Mouse (Mus musculus): ENCODE measurements around the gene Zfp507. TPM values are rescaled to one million over a fixed set of nuclear protein-coding genes. Genes with fewer than 3 reads are reported as not detected.

Gene Zfp507
- polyA plus RNA-seq, 1 experiment from 2014 or later = 19.1 TPM

- ATAC-seq = no peak
- CTCF ChIA-PET = no interaction called here
- no peak for TF ChIP-seq CTCF (IDR thresholded peaks at IDR 0.05)
- DNase-seq (ENCODE audit: low read depth, low spot score) = no peak
- in situ Hi-C loops (cut with MboI; ENCODE audit: low pct_unique_long_range_greater_than_20kb) = no loop called here
- POLR2A ChIA-PET = no interaction called here
- H3K27me3 ChIP-seq = no peaks in the 10 kb centered on the region
Measured at GRCm38 (mm10) chr7:35782252-35782651, 20.6 kb downstream of the Zfp507 start.

GRCm38 (mm10) chr7:35774127-35774526 lies 28.7 kb downstream of the Zfp507 start:
- POLR2A ChIA-PET = interaction anchor here (0.7 kb wide), 1 partner anchor 12 kb away, joined by 3 read pairs; no protein-coding TSS in a partner anchor
- DNase-seq (ENCODE audit: low read depth, low spot score) (no peak), ATAC-seq (no peak)
- H3K27me3 ChIP-seq = no peaks in the 10 kb centered on the region
- CTCF ChIA-PET = no interaction called here
- in situ Hi-C loops (cut with MboI; ENCODE audit: low pct_unique_long_range_greater_than_20kb) = no loop called here
- no peak for TF ChIP-seq CTCF (IDR thresholded peaks at IDR 0.05)

- TF ChIP-seq CTCF (IDR thresholded peaks at IDR 0.05) = no peak
- in situ Hi-C loops (cut with MboI; ENCODE audit: low pct_unique_long_range_greater_than_20kb) = no loop called here
- POLR2A ChIA-PET = no interaction called here
- no peak for DNase-seq (ENCODE audit: low read depth, low spot score)
- CTCF ChIA-PET = interaction anchor here (2.1 kb wide), 1 partner anchor 13 kb away, joined by 5 read pairs; no protein-coding TSS in a partner anchor
- no peak for ATAC-seq
- H3K27me3 ChIP-seq = no peaks in the 10 kb centered on the region
Measured at GRCm38 (mm10) chr7:35772347-35772746, 30.5 kb downstream of the Zfp507 start.

GRCm38 (mm10) chr7:35771106-35771505 lies 31.7 kb downstream of the Zfp507 start:
- H3K27me3 ChIP-seq = no peaks in the 10 kb centered on the region
- ChIA-PET CTCF (interaction anchor here (1.1 to 2.1 kb wide), 3 partner anchors 9 to 14 kb away, joined by 3 to 5 read pairs (median 3); no protein-coding TSS in a partner anchor), POLR2A (interaction anchor here (0.6 kb wide), 1 partner anchor 10 kb away, joined by 3 read pairs; no protein-coding TSS in a partner anchor)
- DNase-seq (ENCODE audit: low read depth, low spot score) (no peak), ATAC-seq (no peak)
- in situ Hi-C loops (cut with MboI; ENCODE audit: low pct_unique_long_range_greater_than_20kb) = no loop called here
- no peak for TF ChIP-seq CTCF (IDR thresholded peaks at IDR 0.05)

- POLR2A ChIA-PET = interaction anchor here (0.6 kb wide), 1 partner anchor 8 kb away, joined by 3 read pairs; no protein-coding TSS in a partner anchor
- TF ChIP-seq CTCF (IDR thresholded peaks at IDR 0.05) = no peak
- DNase-seq (ENCODE audit: low read depth, low spot score) = no peak
- H3K27me3 ChIP-seq = no peaks in the 10 kb centered on the region
- CTCF ChIA-PET = interaction anchor here (0.7 to 1.6 kb wide), 3 partner anchors 10 to 27 kb away, joined by 3 read pairs; no protein-coding TSS in a partner anchor
- in situ Hi-C loops (cut with MboI; ENCODE audit: low pct_unique_long_range_greater_than_20kb) = no loop called here
- no peak for ATAC-seq
Measured at GRCm38 (mm10) chr7:35770122-35770521, 32.7 kb downstream of the Zfp507 start.

GRCm38 (mm10) chr7:35764461-35764860 lies 38.3 kb downstream of the Zfp507 start:
- CTCF ChIA-PET = no interaction called here
- DNase-seq (ENCODE audit: low read depth, low spot score) (no peak), ATAC-seq (no peak)
- POLR2A ChIA-PET = no interaction called here
- in situ Hi-C loops (cut with MboI; ENCODE audit: low pct_unique_long_range_greater_than_20kb) = loop anchor here (5.0 kb wide), 1 partner anchor 93 kb away; no protein-coding TSS in a partner anchor
- H3K27me3 ChIP-seq = no peaks in the 10 kb centered on the region
- no peak for TF ChIP-seq CTCF (IDR thresholded peaks at IDR 0.05)

- CTCF ChIA-PET = no interaction called here
- ATAC-seq (no peak), DNase-seq (ENCODE audit: low read depth, low spot score) (no peak)
- no peaks in the 10 kb centered on the region for H3K27me3 ChIP-seq
- TF ChIP-seq CTCF (IDR thresholded peaks at IDR 0.05) = no peak
- POLR2A ChIA-PET = interaction anchor here (1.2 to 1.5 kb wide), 2 partner anchors 9 to 10 kb away, joined by 3 to 4 read pairs; no protein-coding TSS in a partner anchor
- in situ Hi-C loops (cut with MboI; ENCODE audit: low pct_unique_long_range_greater_than_20kb) = loop anchor here (5.0 kb wide), 1 partner anchor 96 kb away; no protein-coding TSS in a partner anchor
Measured at GRCm38 (mm10) chr7:35761801-35762200, 41.0 kb downstream of the Zfp507 start.

GRCm38 (mm10) chr7:35759602-35760001 lies 43.2 kb downstream of the Zfp507 start:
- ChIA-PET CTCF (interaction anchor here (0.7 to 1.5 kb wide), 3 partner anchors 12 to 82 kb away, joined by 3 to 5 read pairs (median 4); no protein-coding TSS in a partner anchor), POLR2A (no interaction called here)
- no peaks in the 10 kb centered on the region for H3K27me3 ChIP-seq
- no peak for DNase-seq (ENCODE audit: low read depth, low spot score)
- in situ Hi-C loops (cut with MboI; ENCODE audit: low pct_unique_long_range_greater_than_20kb) = loop anchor here (5.0 kb wide), 2 partner anchors 72 to 98 kb away; no protein-coding TSS in a partner anchor
- no peak for ATAC-seq
- TF ChIP-seq CTCF (IDR thresholded peaks at IDR 0.05) = peak; percentile 83

GRCm38 (mm10) chr7:35756510-35757440 lies 46.0 kb downstream of the Zfp507 start:
- in situ Hi-C loops (cut with MboI; ENCODE audit: low pct_unique_long_range_greater_than_20kb) = loop anchor here (5.0 kb wide), 1 partner anchor 69 kb away; no protein-coding TSS in a partner anchor
- CTCF ChIA-PET = interaction anchor here (0.6 to 1.3 kb wide), 4 partner anchors 12 to 94 kb away, joined by 3 to 4 read pairs (median 3); no protein-coding TSS in a partner anchor
- DNase-seq (ENCODE audit: low read depth, low spot score) (no peak), ATAC-seq (no peak)
- H3K27me3 ChIP-seq = no peaks in the 10 kb centered on the region
- peak; percentile 17 for TF ChIP-seq CTCF (IDR thresholded peaks at IDR 0.05)
- POLR2A ChIA-PET = no interaction called here

- TF ChIP-seq CTCF (IDR thresholded peaks at IDR 0.05) = no peak
- no peaks in the 10 kb centered on the region for H3K27me3 ChIP-seq
- in situ Hi-C loops (cut with MboI; ENCODE audit: low pct_unique_long_range_greater_than_20kb) = loop anchor here (5.0 kb wide), 1 partner anchor 68 kb away; no protein-coding TSS in a partner anchor
- no peak for ATAC-seq
- no peak for DNase-seq (ENCODE audit: low read depth, low spot score)
- ChIA-PET CTCF (interaction anchor here (1.1 to 1.8 kb wide), 2 partner anchors 14 to 23 kb away, joined by 3 to 4 read pairs; no protein-coding TSS in a partner anchor), POLR2A (interaction anchor here (1.0 kb wide), 1 partner anchor 9 kb away, joined by 3 read pairs; no protein-coding TSS in a partner anchor)
Measured at GRCm38 (mm10) chr7:35754886-35755168, 48.0 kb downstream of the Zfp507 start.
